Mouse (Mus musculus) liver, embryonic 16.5 days (tissue): Measurements from ENCODE around the gene Prpf6. TPM values are rescaled to one million over a fixed set of nuclear protein-coding genes. Genes with fewer than 3 reads are reported as not detected.

Source experiments
- ATAC-seq: fragments of 200-750 bp; cut with Nextera tagmentation; 2 replicates; pipeline ENCODE4 v1.8.0; 2017; ENCODE audit warnings: low read depth, mild to moderate bottlenecking, moderate number of reproducible peaks, moderate library complexity
- H3K27ac ChIP-seq: fragments of 300-500 bp; sonication (generic); 2 replicates; pipeline ENCODE4 v1.5.1; 2014; ENCODE audit warnings: mild to moderate bottlenecking, low read length
- H3K27me3 ChIP-seq: fragments of 300-500 bp; sonication (generic); 2 replicates; pipeline ENCODE4 v1.6.1; 2014; ENCODE audit warnings: low read depth, low read length, mixed read lengths; ENCODE audit not compliant: control insufficient read depth, insufficient read depth
- H3K36me3 ChIP-seq: fragments of 300-500 bp; sonication (generic); 2 replicates; pipeline ENCODE4 v1.6.1; 2014; ENCODE audit warnings: mild to moderate bottlenecking; ENCODE audit not compliant: control insufficient read depth, insufficient read depth
- H3K4me1 ChIP-seq: fragments of 300-500 bp; sonication (generic); 2 replicates; pipeline ENCODE4 v1.6.1; 2014; ENCODE audit warnings: low read depth, low read length, mixed read lengths; ENCODE audit not compliant: control insufficient read depth
- H3K4me2 ChIP-seq: fragments of 300-500 bp; sonication (generic); 2 replicates; pipeline ENCODE4 v1.6.1; 2014; ENCODE audit warnings: low read depth, low read length, mixed read lengths
- H3K4me3 ChIP-seq: fragments of 300-500 bp; sonication (generic); 2 replicates; pipeline ENCODE4 v1.5.1; 2014; ENCODE audit warnings: low read depth, mild to moderate bottlenecking, low read length
- H3K9ac ChIP-seq: fragments of 300-500 bp; sonication (generic); 2 replicates; pipeline ENCODE4 v1.6.1; 2014; ENCODE audit warnings: low read depth, low read length
- H3K9me3 ChIP-seq: fragments of 300-500 bp; sonication (generic); replicated peaks from 2 replicates; pipeline ENCODE4 v1.6.1; 2016; ENCODE audit warnings: low read length; ENCODE audit not compliant: control insufficient read depth
- WGBS: fragments of 180-500 bp; shearing (Covaris S2); extraction: QIAGEN DNeasy Blood & Tissue Kit; methylation state at CpG from one replicate; pipeline ENCODE4 v1.1.7; 2014; ENCODE audit not compliant: insufficient replicate concordance; 5-methylcytosine and 5-hydroxymethylcytosine counted together
- polyA plus RNA-seq: library from polyadenylated mRNA; unstranded; fragments of >200 nt; fragmentation: Nextera tagmentation; extraction: Ambion mirVana; gene quantifications from 2 replicates; pipeline ENCODE4 v1.2.1, GENCODE M21; 2015

Prpf6 gene
- polyA plus RNA-seq, 1 experiment from 2014 or later: 24.2 TPM

GRCm38 (mm10) chr2:181658528-181658927 is 66.9 kb downstream of the Prpf6 start:
- H3K36me3 ChIP-seq: peaks cover 3% of the 10 kb centered on the region; the same call in 1 of the 2 replicates
- 70% methylated on average over 7 of the region's 7 CpGs for WGBS
- H3K4me2 ChIP-seq: no peak overlapping the region
- H3K27ac ChIP-seq: no peak overlapping the region
- peaks cover 2% of the 10 kb centered on the region for H3K4me1 ChIP-seq
- H3K27me3 ChIP-seq: no peaks in the 10 kb centered on the region
- no peak overlapping the region for H3K4me3 ChIP-seq
- no peaks in the 10 kb centered on the region for H3K9me3 ChIP-seq
- ATAC-seq: no peak
- H3K9ac ChIP-seq: no peak overlapping the region

DNA sequence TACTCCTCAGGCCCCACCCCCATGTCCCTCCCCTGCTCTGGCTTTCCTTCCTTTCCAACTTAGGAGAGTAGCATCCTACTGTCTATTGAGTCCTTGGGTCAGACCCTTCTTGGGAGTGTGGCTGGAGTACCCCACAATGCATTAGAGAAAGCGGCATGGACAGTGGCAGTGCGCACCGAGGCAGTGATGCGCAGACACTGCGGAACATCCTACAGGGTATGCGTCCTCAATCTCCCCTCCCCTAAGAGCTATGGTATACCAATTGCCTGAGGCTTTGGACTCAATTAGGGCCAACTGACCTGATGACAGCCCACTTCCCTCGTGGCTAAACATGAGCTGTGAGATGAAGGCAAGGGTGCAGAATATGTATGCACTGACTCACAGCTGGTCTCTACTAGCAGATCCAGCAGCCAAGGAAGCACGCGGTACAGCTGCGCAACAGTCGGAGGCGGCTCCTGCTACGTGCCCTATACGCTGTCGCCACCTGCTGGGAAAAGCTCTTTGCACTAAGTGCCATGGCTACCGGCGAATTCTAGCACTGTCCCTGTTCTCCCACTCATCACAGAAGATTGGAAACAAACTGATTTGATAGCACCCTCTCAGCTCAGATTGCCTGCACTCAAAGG is 67.4 kb downstream of the Prpf6 start:
- Histone ChIP-seq H3K9ac (no peak overlapping the region), H3K4me2 (no peak overlapping the region), H3K9me3 (no peaks in the 10 kb centered on the region), H3K27me3 (no peaks in the 10 kb centered on the region), H3K27ac (no peak overlapping the region), H3K36me3 (peaks cover 3% of the 10 kb centered on the region; the same call in 1 of the 2 replicates), H3K4me3 (no peak overlapping the region), H3K4me1 (peaks cover 2% of the 10 kb centered on the region)
- 30% methylated on average over 17 of the region's 17 CpGs for WGBS
- peak; percentile 50 for ATAC-seq

DNA sequence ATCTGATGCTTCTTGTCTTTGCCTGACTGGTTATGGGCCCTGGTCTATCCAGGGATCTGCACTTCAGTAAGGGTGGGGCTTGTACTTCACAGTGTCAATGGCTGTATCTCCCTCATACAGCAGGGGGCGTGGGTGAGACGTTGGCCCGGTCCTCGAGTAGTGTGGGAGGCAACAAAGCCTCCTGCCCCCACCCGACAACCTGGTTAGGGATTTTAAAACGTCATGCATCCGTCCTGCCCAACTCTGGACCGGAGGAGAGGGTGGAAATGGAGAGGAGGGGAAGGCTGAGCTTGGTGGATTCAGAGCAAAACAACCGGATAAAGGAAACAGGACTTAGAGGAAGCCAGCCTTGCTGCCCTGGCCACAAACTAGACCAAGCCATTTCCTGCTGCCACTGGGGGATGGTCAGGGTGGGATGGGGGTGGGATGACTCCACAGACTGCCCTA is 68.0 kb downstream of the Prpf6 start:
- Histone ChIP-seq H3K4me3 (no peak overlapping the region), H3K27ac (no peak overlapping the region), H3K36me3 (peaks cover 3% of the 10 kb centered on the region; the same call in 1 of the 2 replicates), H3K9me3 (no peaks in the 10 kb centered on the region), H3K27me3 (no peaks in the 10 kb centered on the region), H3K4me1 (peaks cover 2% of the 10 kb centered on the region), H3K9ac (no peak overlapping the region), H3K4me2 (no peak overlapping the region)
- WGBS: under 1% methylated on average over 9 of the region's 9 CpGs
- peak; percentile 77 for ATAC-seq

DNA sequence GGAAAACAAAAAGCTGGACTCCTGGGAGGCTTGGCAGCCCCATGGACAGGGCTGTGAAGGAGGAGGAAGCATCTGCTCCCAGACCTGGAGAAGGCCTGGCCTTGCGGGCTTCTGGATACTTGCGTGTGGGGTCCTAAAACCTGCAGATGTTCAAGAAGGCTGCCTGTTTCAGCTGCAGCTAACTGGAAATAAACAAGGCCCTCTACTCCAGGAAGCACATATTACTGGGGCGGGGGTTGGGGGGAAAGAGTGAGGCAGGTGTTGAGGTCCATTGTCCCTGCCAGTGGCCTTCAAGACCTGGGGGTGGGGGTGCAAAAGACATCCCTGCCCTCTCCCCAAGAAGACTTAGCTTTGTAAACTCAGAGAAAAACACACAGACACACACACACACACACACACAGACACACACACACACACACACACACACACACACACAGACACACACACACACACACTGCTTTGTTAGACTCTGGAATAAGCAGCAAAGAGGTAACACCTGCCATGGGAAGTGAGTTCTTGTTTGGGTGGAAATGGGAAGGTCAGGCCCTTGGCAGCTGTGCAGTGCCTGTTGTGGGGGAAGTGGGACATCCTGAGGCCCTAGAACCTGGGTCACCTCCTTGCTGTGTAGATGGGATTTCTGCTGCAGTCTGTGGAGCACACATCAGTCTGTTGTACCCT is 71.1 kb downstream of the Prpf6 start:
- Histone ChIP-seq H3K9me3 (no peaks in the 10 kb centered on the region), H3K4me1 (peaks cover 2% of the 10 kb centered on the region), H3K27me3 (no peaks in the 10 kb centered on the region), H3K36me3 (no peaks in the 10 kb centered on the region), H3K4me3 (no peak overlapping the region), H3K27ac (no peak overlapping the region), H3K9ac (no peak overlapping the region), H3K4me2 (no peak overlapping the region)
- ATAC-seq: no peak
- 58% methylated on average over 3 of the region's 3 CpGs for WGBS

GRCm38 (mm10) chr2:181663298-181663630 is 71.6 kb downstream of the Prpf6 start:
- ATAC-seq: 0 out of 2 replicates have a peak, but pooled peaks have one; percentile 30
- H3K4me3 ChIP-seq: no peak overlapping the region
- 8% methylated on average over 4 of the region's 4 CpGs for WGBS
- no peak overlapping the region for H3K9ac ChIP-seq
- H3K27ac ChIP-seq: no peak overlapping the region
- H3K9me3 ChIP-seq: no peaks in the 10 kb centered on the region
- H3K4me1 ChIP-seq: peaks cover 2% of the 10 kb centered on the region
- H3K36me3 ChIP-seq: no peaks in the 10 kb centered on the region
- no peaks in the 10 kb centered on the region for H3K27me3 ChIP-seq
- H3K4me2 ChIP-seq: no peak overlapping the region

DNA sequence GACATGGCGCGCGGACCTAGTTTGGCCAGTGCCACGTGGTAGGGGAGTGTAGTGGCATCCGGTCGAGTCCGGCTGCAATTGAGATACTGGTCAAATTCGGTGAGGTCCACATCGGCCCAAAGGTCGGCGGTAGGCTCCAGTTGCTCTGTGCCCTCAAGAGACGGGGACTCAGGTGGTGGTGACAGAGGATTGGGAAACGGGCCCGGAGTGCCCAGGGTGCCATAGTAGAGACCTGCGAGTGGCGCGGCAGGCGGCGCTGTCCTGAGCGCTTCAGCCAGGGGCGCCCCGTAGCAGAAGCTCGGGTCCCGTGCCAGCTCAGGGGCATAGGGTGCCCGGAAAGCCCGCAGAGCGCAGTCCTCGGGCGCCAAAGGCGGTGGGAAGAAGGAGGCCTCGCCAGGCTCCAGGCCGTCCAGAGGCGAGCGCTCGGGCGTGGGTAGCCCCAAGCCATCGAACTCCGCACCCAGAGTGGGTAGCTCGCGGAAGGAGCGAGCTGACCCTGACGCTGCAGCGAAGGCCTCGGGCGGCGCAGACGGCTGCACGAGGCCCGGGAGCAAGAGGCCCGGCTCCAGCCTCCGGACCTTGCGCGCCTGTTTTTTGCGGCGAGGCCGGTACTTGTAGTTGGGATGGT is 78.7 kb downstream of the Prpf6 start:
- H3K4me2 ChIP-seq: 0 out of 2 replicates have a peak overlapping the region, but pooled peaks have one; percentile 10
- H3K27ac ChIP-seq: no peak overlapping the region
- no peak overlapping the region for H3K9ac ChIP-seq
- no peaks in the 10 kb centered on the region for H3K9me3 ChIP-seq
- no peak for ATAC-seq
- no peaks in the 10 kb centered on the region; the same call in none of the 2 replicates for H3K4me1 ChIP-seq
- H3K27me3 ChIP-seq: peaks cover 58% of the 10 kb centered on the region
- H3K4me3 ChIP-seq: peak overlapping the region; percentile 45
- no peaks in the 10 kb centered on the region for H3K36me3 ChIP-seq
- 6% methylated on average over 56 of the region's 56 CpGs for WGBS

DNA sequence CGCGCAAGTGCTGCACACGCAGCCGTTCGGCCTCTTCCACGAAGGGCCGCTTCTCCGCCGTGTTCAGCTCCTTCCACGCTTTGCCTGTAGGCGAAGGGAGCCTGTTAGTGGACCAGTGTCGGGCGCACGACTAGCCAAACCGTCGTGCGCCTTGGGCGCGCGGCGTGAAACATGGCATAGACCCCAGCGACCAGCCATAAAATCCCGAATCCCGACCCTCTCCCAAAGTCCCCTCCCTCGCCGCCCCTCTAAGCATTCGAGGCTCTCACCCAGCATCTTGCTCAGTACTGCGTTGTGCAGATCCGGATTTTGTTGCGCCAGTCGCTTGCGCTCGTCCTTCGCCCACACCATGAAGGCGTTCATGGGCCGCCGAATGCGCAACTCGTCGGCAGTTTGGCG is 79.2 kb downstream of the Prpf6 start:
- ATAC-seq: no peak
- peaks cover 58% of the 10 kb centered on the region for H3K27me3 ChIP-seq

GRCm38 (mm10) chr2:181671326-181671725 is 79.7 kb downstream of the Prpf6 start, which contains the start of gene Sox18:
Sox18 (minus strand) TSS chr2:181671640.
- Histone ChIP-seq H3K9me3 (no peaks in the 10 kb centered on the region), H3K36me3 (no peaks in the 10 kb centered on the region), H3K27me3 (peaks cover 58% of the 10 kb centered on the region), H3K9ac (no peak within 1 kb of the TSS), H3K4me3 (peak within 1 kb of the TSS; percentile 45), H3K4me1 (peaks cover 3% of the 10 kb centered on the region), H3K27ac (no peak within 1 kb of the TSS), H3K4me2 (peak within 1 kb of the TSS; percentile 39)
- ATAC-seq: peak; percentile 30; the same call in 1 of the 2 replicates
- 1% methylated on average over 40 of the region's 43 CpGs for WGBS

More for the DNA sequence above, 79.2 kb downstream of the Prpf6 start:
- Histone ChIP-seq H3K4me1 (peaks cover 3% of the 10 kb centered on the region), H3K9ac (no peak overlapping the region), H3K36me3 (no peaks in the 10 kb centered on the region), H3K27ac (no peak overlapping the region), H3K4me2 (peak overlapping the region; percentile 39), H3K4me3 (peak overlapping the region; percentile 45), H3K9me3 (no peaks in the 10 kb centered on the region)
- 1% methylated on average over 41 of the region's 41 CpGs for WGBS

GRCm38 (mm10) chr2:181671984-181672383 is 80.3 kb downstream of the Prpf6 start:
- H3K4me2 ChIP-seq: no peak overlapping the region
- H3K27ac ChIP-seq: no peak overlapping the region
- peaks cover 3% of the 10 kb centered on the region for H3K4me1 ChIP-seq
- peaks cover 58% of the 10 kb centered on the region for H3K27me3 ChIP-seq
- 25% methylated on average over 7 of the region's 7 CpGs for WGBS
- ATAC-seq: no peak
- H3K4me3 ChIP-seq: no peak overlapping the region
- H3K9ac ChIP-seq: no peak overlapping the region
- no peaks in the 10 kb centered on the region for H3K9me3 ChIP-seq
- no peaks in the 10 kb centered on the region for H3K36me3 ChIP-seq
